Mouse (Mus musculus) midbrain, embryonic 16.5 days (tissue): ENCODE results near the gene Bcr. TPM values are rescaled to one million over a fixed set of nuclear protein-coding genes. Genes with fewer than 3 reads are reported as not detected.

ENCODE experiments used
- ATAC-seq: fragments of 200-750 bp; cut with Nextera tagmentation; 2 replicates; pipeline ENCODE4 v1.8.0; 2017; ENCODE audit warnings: moderate TSS enrichment
- H3K27ac ChIP-seq: fragments of 300-500 bp; sonication (generic); 2 replicates; pipeline ENCODE4 v1.5.1; 2014; ENCODE audit warnings: mild to moderate bottlenecking, low read length, mixed read lengths
- H3K27me3 ChIP-seq: fragments of 300-500 bp; sonication (generic); 2 replicates; pipeline ENCODE4 v1.6.1; 2014; ENCODE audit warnings: low read depth, low read length, mixed read lengths; ENCODE audit not compliant: control insufficient read depth, insufficient read depth
- H3K36me3 ChIP-seq: fragments of 300-500 bp; sonication (generic); 2 replicates; pipeline ENCODE4 v1.6.1; 2014; ENCODE audit warnings: mild to moderate bottlenecking, low read length, moderate library complexity, mixed read lengths; ENCODE audit not compliant: control insufficient read depth, insufficient read depth
- H3K4me1 ChIP-seq: fragments of 300-500 bp; sonication (generic); 2 replicates; pipeline ENCODE4 v1.6.1; 2014; ENCODE audit warnings: mild to moderate bottlenecking, low read length, mixed read lengths; ENCODE audit not compliant: control insufficient read depth, insufficient read depth
- H3K4me2 ChIP-seq: fragments of 300-500 bp; sonication (generic); 2 replicates; pipeline ENCODE4 v1.6.1; 2014; ENCODE audit warnings: mild to moderate bottlenecking, low read length, mixed read lengths
- H3K4me3 ChIP-seq: fragments of 300-500 bp; sonication (generic); 2 replicates; pipeline ENCODE4 v1.5.1; 2014; ENCODE audit warnings: low read depth, mild to moderate bottlenecking, low read length, moderate library complexity, mixed read lengths
- H3K9ac ChIP-seq: fragments of 300-500 bp; sonication (generic); 2 replicates; pipeline ENCODE4 v1.6.1; 2014; ENCODE audit warnings: low read depth, low read length, mixed read lengths
- H3K9me3 ChIP-seq: fragments of 300-500 bp; sonication (generic); replicated peaks from 2 replicates; pipeline ENCODE4 v1.6.1; 2014; ENCODE audit warnings: mild to moderate bottlenecking, low read length, mixed read lengths; ENCODE audit not compliant: control insufficient read depth, poor library complexity, severe bottlenecking
- WGBS: fragments of 180-500 bp; shearing (Covaris S2); extraction: QIAGEN DNeasy Blood & Tissue Kit; methylation state at CpG from one replicate; pipeline ENCODE4 v1.1.7; 2014; 5-methylcytosine and 5-hydroxymethylcytosine counted together
- polyA plus RNA-seq: library from polyadenylated mRNA; unstranded; fragments of >200 nt; fragmentation: Nextera tagmentation; extraction: Ambion mirVana; gene quantifications from 2 replicates; pipeline ENCODE4 v1.2.1, GENCODE M21; 2015

Gene Bcr
- polyA plus RNA-seq, 1 experiment from 2014 or later, result 12.4 TPM

- Histone ChIP-seq H3K36me3 (no peaks in the 10 kb centered on the region), H3K27me3 (no peaks in the 10 kb centered on the region), H3K4me3 (no peak overlapping the region), H3K4me1 (peaks cover 10% of the 10 kb centered on the region), H3K4me2 (no peak overlapping the region), H3K27ac (no peak overlapping the region), H3K9ac (no peak overlapping the region), H3K9me3 (no peaks in the 10 kb centered on the region)
- no peak for ATAC-seq
- WGBS, result 87% methylated on average over 11 of the region's 11 CpGs
Measured at GRCm38 (mm10) chr10:75111446-75112201, 51.2 kb downstream of the Bcr start.

GRCm38 (mm10) chr10:75112405-75112804 lies 52.0 kb downstream of the Bcr start:
- 70% methylated on average over 3 of the region's 3 CpGs for WGBS
- no peak for ATAC-seq

GRCm38 (mm10) chr10:75113620-75114019 lies 53.2 kb downstream of the Bcr start:
- H3K27ac ChIP-seq, result no peak overlapping the region
- 74% methylated on average over 9 of the region's 9 CpGs for WGBS

More at GRCm38 (mm10) chr10:75112405-75112804, 52.0 kb downstream of the Bcr start:
- H3K27ac ChIP-seq, result no peak overlapping the region
- H3K9ac ChIP-seq, result no peak overlapping the region
- no peak overlapping the region for H3K4me2 ChIP-seq
- no peak overlapping the region for H3K4me3 ChIP-seq
- H3K36me3 ChIP-seq, result no peaks in the 10 kb centered on the region
- H3K4me1 ChIP-seq, result peaks cover 3% of the 10 kb centered on the region
- no peaks in the 10 kb centered on the region for H3K9me3 ChIP-seq
- no peaks in the 10 kb centered on the region for H3K27me3 ChIP-seq

GRCm38 (mm10) chr10:75115240-75115639 lies 54.8 kb downstream of the Bcr start:
- no peak overlapping the region for H3K4me3 ChIP-seq
- H3K9ac ChIP-seq, result no peak overlapping the region
- H3K9me3 ChIP-seq, result no peaks in the 10 kb centered on the region
- 84% methylated on average over 5 of the region's 5 CpGs for WGBS
- no peak overlapping the region for H3K27ac ChIP-seq
- peaks cover 3% of the 10 kb centered on the region for H3K4me1 ChIP-seq
- no peaks in the 10 kb centered on the region for H3K36me3 ChIP-seq
- H3K27me3 ChIP-seq, result no peaks in the 10 kb centered on the region
- no peak overlapping the region for H3K4me2 ChIP-seq
- no peak for ATAC-seq

More at GRCm38 (mm10) chr10:75113620-75114019, 53.2 kb downstream of the Bcr start:
- Histone ChIP-seq H3K4me2 (no peak overlapping the region), H3K4me1 (peaks cover 3% of the 10 kb centered on the region), H3K27me3 (no peaks in the 10 kb centered on the region), H3K4me3 (no peak overlapping the region), H3K9ac (no peak overlapping the region), H3K9me3 (no peaks in the 10 kb centered on the region), H3K36me3 (no peaks in the 10 kb centered on the region)
- ATAC-seq, result no peak

- H3K9me3 ChIP-seq, result no peaks in the 10 kb centered on the region
- H3K4me3 ChIP-seq, result no peak overlapping the region
- H3K27me3 ChIP-seq, result no peaks in the 10 kb centered on the region
- ATAC-seq, result no peak
- H3K36me3 ChIP-seq, result no peaks in the 10 kb centered on the region
- 76% methylated on average over 7 of the region's 7 CpGs for WGBS
- no peak overlapping the region for H3K4me2 ChIP-seq
- H3K9ac ChIP-seq, result no peak overlapping the region
- peaks cover 8% of the 10 kb centered on the region for H3K4me1 ChIP-seq
- H3K27ac ChIP-seq, result no peak overlapping the region
Measured at GRCm38 (mm10) chr10:75116842-75117457, 56.6 kb downstream of the Bcr start.

GRCm38 (mm10) chr10:75118444-75118843 lies 58.1 kb downstream of the Bcr start:
- no peaks in the 10 kb centered on the region for H3K27me3 ChIP-seq
- H3K36me3 ChIP-seq, result no peaks in the 10 kb centered on the region
- no peak overlapping the region for H3K4me2 ChIP-seq
- H3K4me3 ChIP-seq, result no peak overlapping the region
- no peak for ATAC-seq
- no peak overlapping the region for H3K9ac ChIP-seq
- WGBS, result 78% methylated on average over 6 of the region's 6 CpGs
- peaks cover 6% of the 10 kb centered on the region; the same call in 1 of the 2 replicates for H3K4me1 ChIP-seq
- H3K9me3 ChIP-seq, result no peaks in the 10 kb centered on the region
- H3K27ac ChIP-seq, result no peak overlapping the region

GRCm38 (mm10) chr10:75119396-75119795 lies 59.0 kb downstream of the Bcr start:
- no peak overlapping the region for H3K27ac ChIP-seq
- H3K4me3 ChIP-seq, result no peak overlapping the region
- ATAC-seq, result no peak
- WGBS, result 83% methylated on average over 3 of the region's 3 CpGs
- H3K9me3 ChIP-seq, result no peaks in the 10 kb centered on the region
- no peak overlapping the region for H3K4me2 ChIP-seq
- H3K36me3 ChIP-seq, result no peaks in the 10 kb centered on the region
- H3K27me3 ChIP-seq, result no peaks in the 10 kb centered on the region
- H3K9ac ChIP-seq, result no peak overlapping the region
- H3K4me1 ChIP-seq, result peaks cover 6% of the 10 kb centered on the region; the same call in 1 of the 2 replicates

- Histone ChIP-seq H3K4me2 (no peak overlapping the region), H3K27me3 (no peaks in the 10 kb centered on the region), H3K27ac (no peak overlapping the region), H3K9ac (no peak overlapping the region), H3K4me1 (peaks cover 6% of the 10 kb centered on the region; the same call in 1 of the 2 replicates), H3K36me3 (peaks cover 4% of the 10 kb centered on the region; the same call in 1 of the 2 replicates), H3K4me3 (no peak overlapping the region), H3K9me3 (no peaks in the 10 kb centered on the region)
- no peak for ATAC-seq
- 82% methylated on average over 5 of the region's 5 CpGs for WGBS
Measured at GRCm38 (mm10) chr10:75120176-75120575, 59.8 kb downstream of the Bcr start.

- no peak overlapping the region for H3K27ac ChIP-seq
- ATAC-seq, result peak; percentile 34; the same call in 1 of the 2 replicates
- H3K4me1 ChIP-seq, result peaks cover 6% of the 10 kb centered on the region; the same call in 1 of the 2 replicates
- no peaks in the 10 kb centered on the region for H3K9me3 ChIP-seq
- no peaks in the 10 kb centered on the region for H3K27me3 ChIP-seq
- WGBS, result 54% methylated on average over 5 of the region's 5 CpGs
- peaks cover 10% of the 10 kb centered on the region; the same call in 1 of the 2 replicates for H3K36me3 ChIP-seq
- no peak overlapping the region for H3K4me2 ChIP-seq
- no peak overlapping the region for H3K4me3 ChIP-seq
- H3K9ac ChIP-seq, result no peak overlapping the region
Measured at GRCm38 (mm10) chr10:75121028-75121427, 60.6 kb downstream of the Bcr start.
